Mouse (Mus musculus) lung, embryonic 16.5 days (tissue): Measurements from ENCODE around the gene Xpo1. TPM values are rescaled to one million over a fixed set of nuclear protein-coding genes. Genes with fewer than 3 reads are reported as not detected.

ENCODE experiments used
- ATAC-seq: fragments of 200-750 bp; cut with Nextera tagmentation; 2 replicates; pipeline ENCODE4 v1.8.0; 2017; ENCODE audit warnings: low read depth, mild to moderate bottlenecking, moderate library complexity
- H3K27ac ChIP-seq: fragments of 300-500 bp; sonication (generic); 2 replicates; pipeline ENCODE4 v1.5.1; 2014; ENCODE audit warnings: mild to moderate bottlenecking, control low read depth, low read length
- H3K27me3 ChIP-seq: fragments of 300-500 bp; sonication (generic); 2 replicates; pipeline ENCODE4 v1.6.1; 2014; ENCODE audit warnings: low read depth, low read length, mixed read lengths; ENCODE audit not compliant: control insufficient read depth, insufficient read depth
- H3K36me3 ChIP-seq: fragments of 300-500 bp; sonication (generic); 2 replicates; pipeline ENCODE4 v1.6.1; 2014; ENCODE audit warnings: low read length; ENCODE audit not compliant: control insufficient read depth, insufficient read depth
- H3K4me1 ChIP-seq: fragments of 300-500 bp; sonication (generic); replicated peaks from 2 replicates; pipeline ENCODE4 v1.6.1; 2014; ENCODE audit warnings: low read length, mixed read lengths; ENCODE audit not compliant: control insufficient read depth, insufficient read depth
- H3K4me2 ChIP-seq: fragments of 300-500 bp; sonication (generic); 2 replicates; pipeline ENCODE4 v1.6.1; 2014; ENCODE audit warnings: low read depth, low read length, control low read depth
- H3K4me3 ChIP-seq: fragments of 300-500 bp; sonication (generic); 2 replicates; pipeline ENCODE4 v1.5.1; 2014; ENCODE audit warnings: mild to moderate bottlenecking, low read length, control low read depth
- H3K9ac ChIP-seq: fragments of 300-500 bp; sonication (generic); 2 replicates; pipeline ENCODE4 v1.6.1; 2014; ENCODE audit warnings: low read length, control low read depth
- H3K9me3 ChIP-seq: fragments of 300-500 bp; sonication (generic); 2 replicates; pipeline ENCODE4 v1.6.1; 2016; ENCODE audit warnings: low read length; ENCODE audit not compliant: control insufficient read depth
- WGBS: fragments of 180-500 bp; shearing (Covaris S2); extraction: QIAGEN DNeasy Blood & Tissue Kit; methylation state at CpG from one replicate; pipeline ENCODE4 v1.1.7; 2014; 5-methylcytosine and 5-hydroxymethylcytosine counted together
- polyA plus RNA-seq: library from polyadenylated mRNA; unstranded; fragments of >200 nt; fragmentation: Nextera tagmentation; extraction: Ambion mirVana; gene quantifications from 2 replicates; pipeline ENCODE4 v1.2.1, GENCODE M21; 2015

The Xpo1 gene
- polyA plus RNA-seq, 1 experiment from 2014 or later: 89.1 TPM

- H3K9me3 ChIP-seq: no peaks in the 10 kb centered on the region
- peak; percentile 10 for ATAC-seq
- peak overlapping the region; percentile 100 for H3K27ac ChIP-seq
- peaks cover 20% of the 10 kb centered on the region for H3K4me1 ChIP-seq
- WGBS: under 1% methylated on average over 48 of the region's 48 CpGs
- H3K4me3 ChIP-seq: peak overlapping the region; percentile 99
- peak overlapping the region; percentile 100 for H3K9ac ChIP-seq
- H3K36me3 ChIP-seq: peaks cover 1% of the 10 kb centered on the region; the same call in 1 of the 2 replicates
- H3K27me3 ChIP-seq: no peaks in the 10 kb centered on the region
- peak overlapping the region; percentile 92 for H3K4me2 ChIP-seq
These were observed 1.2 kb downstream of the Xpo1 start for GRCm38 (mm10) chr11:23256803-23257704.

- Histone ChIP-seq H3K9me3 (no peaks in the 10 kb centered on the region), H3K4me2 (peak overlapping the region; percentile 21), H3K4me3 (no peak overlapping the region), H3K27me3 (no peaks in the 10 kb centered on the region), H3K27ac (no peak overlapping the region), H3K4me1 (peaks cover 20% of the 10 kb centered on the region), H3K9ac (no peak overlapping the region), H3K36me3 (peaks cover 12% of the 10 kb centered on the region)
- no peak for ATAC-seq
- WGBS: 80% methylated on average over 4 of the region's 4 CpGs
These were observed 3.2 kb downstream of the Xpo1 start for GRCm38 (mm10) chr11:23259073-23259472.

- Histone ChIP-seq H3K9me3 (no peaks in the 10 kb centered on the region), H3K27me3 (no peaks in the 10 kb centered on the region), H3K4me2 (no peak overlapping the region), H3K27ac (no peak overlapping the region), H3K9ac (no peak overlapping the region), H3K36me3 (peaks cover 12% of the 10 kb centered on the region), H3K4me3 (no peak overlapping the region), H3K4me1 (peaks cover 20% of the 10 kb centered on the region)
- WGBS: 60% methylated on average over 1 of the region's 1 CpGs
- no peak for ATAC-seq
These were observed 3.6 kb downstream of the Xpo1 start for GRCm38 (mm10) chr11:23259481-23259880.

GRCm38 (mm10) chr11:23260186-23260585, 4.3 kb downstream of the Xpo1 start:
- H3K9me3 ChIP-seq: no peaks in the 10 kb centered on the region
- H3K4me3 ChIP-seq: no peak overlapping the region
- H3K27ac ChIP-seq: no peak overlapping the region
- 68% methylated on average over 1 of the region's 1 CpGs for whole genome bisulfite sequencing
- ATAC-seq: no peak
- no peaks in the 10 kb centered on the region for H3K27me3 ChIP-seq
- H3K9ac ChIP-seq: no peak overlapping the region
- peaks cover 18% of the 10 kb centered on the region for H3K4me1 ChIP-seq
- H3K4me2 ChIP-seq: no peak overlapping the region
- peaks cover 18% of the 10 kb centered on the region for H3K36me3 ChIP-seq

GRCm38 (mm10) chr11:23261490-23261889, 5.6 kb downstream of the Xpo1 start:
- Histone ChIP-seq H3K36me3 (peaks cover 20% of the 10 kb centered on the region), H3K4me3 (no peak overlapping the region), H3K4me1 (peaks cover 18% of the 10 kb centered on the region), H3K27me3 (no peaks in the 10 kb centered on the region), H3K9me3 (no peaks in the 10 kb centered on the region), H3K9ac (no peak overlapping the region), H3K4me2 (no peak overlapping the region), H3K27ac (no peak overlapping the region)
- 65% methylated on average over 3 of the region's 3 CpGs for WGBS
- ATAC-seq: no peak

GRCm38 (mm10) chr11:23264949-23265348, 9.1 kb downstream of the Xpo1 start:
- no peak for ATAC-seq
- H3K36me3 ChIP-seq: peaks cover 25% of the 10 kb centered on the region
- no peak overlapping the region for H3K4me3 ChIP-seq
- no peaks in the 10 kb centered on the region for H3K27me3 ChIP-seq
- no peak overlapping the region for H3K27ac ChIP-seq
- H3K9me3 ChIP-seq: no peaks in the 10 kb centered on the region
- H3K4me2 ChIP-seq: no peak overlapping the region
- H3K4me1 ChIP-seq: peaks cover 5% of the 10 kb centered on the region; the same call in 1 of the 2 replicates
- no peak overlapping the region for H3K9ac ChIP-seq

GRCm38 (mm10) chr11:23271770-23272724, 16.2 kb downstream of the Xpo1 start:
- Histone ChIP-seq H3K27ac (no peak overlapping the region), H3K27me3 (no peaks in the 10 kb centered on the region), H3K9me3 (no peaks in the 10 kb centered on the region), H3K4me3 (no peak overlapping the region), H3K9ac (no peak overlapping the region), H3K36me3 (peaks cover 40% of the 10 kb centered on the region), H3K4me1 (no peaks in the 10 kb centered on the region), H3K4me2 (no peak overlapping the region)
- ATAC-seq: no peak
- 74% methylated on average over 4 of the region's 4 CpGs for WGBS

GRCm38 (mm10) chr11:23275780-23276179, 19.9 kb downstream of the Xpo1 start:
- Histone ChIP-seq H3K4me1 (no peaks in the 10 kb centered on the region), H3K4me3 (no peak overlapping the region), H3K36me3 (peaks cover 58% of the 10 kb centered on the region), H3K9me3 (no peaks in the 10 kb centered on the region), H3K4me2 (no peak overlapping the region), H3K27me3 (no peaks in the 10 kb centered on the region), H3K9ac (no peak overlapping the region), H3K27ac (no peak overlapping the region)
- WGBS: 68% methylated on average over 3 of the region's 3 CpGs
- ATAC-seq: no peak

GRCm38 (mm10) chr11:23284469-23284868, 28.6 kb downstream of the Xpo1 start:
- H3K4me2 ChIP-seq: no peak overlapping the region
- ATAC-seq: no peak
- no peaks in the 10 kb centered on the region for H3K9me3 ChIP-seq
- no peak overlapping the region for H3K9ac ChIP-seq
- H3K36me3 ChIP-seq: peaks cover 59% of the 10 kb centered on the region
- H3K27me3 ChIP-seq: no peaks in the 10 kb centered on the region
- 95% methylated on average over 4 of the region's 4 CpGs for WGBS
- no peak overlapping the region for H3K4me3 ChIP-seq
- H3K27ac ChIP-seq: no peak overlapping the region
- no peaks in the 10 kb centered on the region for H3K4me1 ChIP-seq
